Mouse (Mus musculus): ENCODE results near the gene Olfr370. TPM values are rescaled to one million over a fixed set of nuclear protein-coding genes. Genes with fewer than 3 reads are reported as not detected.
"Not testable (repeated sequence)": the region's sequence is repeated elsewhere in the genome, so short reads cannot be mapped to it uniquely, and the experiment has no call there.

Olfr370 gene
- not detected in 2 replicates for polyA plus RNA-seq (2016; fragmentation: Nextera tagmentation; extraction: Ambion mirVana)

GRCm38 (mm10) chr8:83535736-83536135 lies at the start of gene Olfr370:
Olfr370 (plus strand) TSS chr8:83535780.
- Histone ChIP-seq H3K27me3 (replicated peaks) (no peaks in the 10 kb centered on the region), H3K4me3 (no peak within 1 kb of the TSS), H3K9ac (no peak within 1 kb of the TSS), H3K27ac (no peak within 1 kb of the TSS), H3K4me2 (replicated peaks) (no peak within 1 kb of the TSS), H3K9me3 (no peaks in the 10 kb centered on the region), H3K36me3 (no peaks in the 10 kb centered on the region), H3K4me1 (no peaks in the 10 kb centered on the region)
- no peak for ATAC-seq (ENCODE audit: low FRiP score, low read depth)
- 83% methylated on average over 3 of the region's 3 CpGs for WGBS

GRCm38 (mm10) chr8:83511696-83512095 lies 23.9 kb upstream of the Olfr370 start:
- H3K9ac ChIP-seq = no peak overlapping the region
- no peak overlapping the region for H3K4me3 ChIP-seq
- H3K4me2 ChIP-seq (replicated peaks) = no peak overlapping the region
- ATAC-seq (ENCODE audit: low FRiP score, low read depth) = no peak
- WGBS = 87% methylated on average over 3 of the region's 3 CpGs
- 0 out of 2 replicates have a peak, but pooled peaks cover 6% of the 10 kb centered on the region for H3K9me3 ChIP-seq
- H3K27me3 ChIP-seq (replicated peaks) = no peaks in the 10 kb centered on the region
- H3K4me1 ChIP-seq = no peaks in the 10 kb centered on the region
- H3K27ac ChIP-seq = no peak overlapping the region
- no peaks in the 10 kb centered on the region for H3K36me3 ChIP-seq

- no peak overlapping the region for H3K27ac ChIP-seq
- no peaks in the 10 kb centered on the region for H3K4me1 ChIP-seq
- ATAC-seq (ENCODE audit: low FRiP score, low read depth) = no peak
- no peak overlapping the region for H3K9ac ChIP-seq
- no peak overlapping the region for H3K4me2 ChIP-seq (replicated peaks)
- H3K9me3 ChIP-seq = peaks cover 3% of the 10 kb centered on the region; the same call in 1 of the 2 replicates
- H3K36me3 ChIP-seq = no peaks in the 10 kb centered on the region
- H3K27me3 ChIP-seq (replicated peaks) = no peaks in the 10 kb centered on the region
- H3K4me3 ChIP-seq = no peak overlapping the region
- WGBS = 81% methylated on average over 3 of the region's 3 CpGs
Observed at GRCm38 (mm10) chr8:83520432-83520831, 15.1 kb upstream of the Olfr370 start.

GRCm38 (mm10) chr8:83520907-83521306 lies 14.7 kb upstream of the Olfr370 start:
- not testable (repeated sequence) for H3K4me2 ChIP-seq (replicated peaks); H3K36me3 ChIP-seq; H3K27ac ChIP-seq; H3K4me1 ChIP-seq; H3K9me3 ChIP-seq; H3K9ac ChIP-seq; H3K4me3 ChIP-seq; ATAC-seq (ENCODE audit: low FRiP score, low read depth); H3K27me3 ChIP-seq (replicated peaks)
- WGBS = 78% methylated on average over 3 of the region's 3 CpGs

GRCm38 (mm10) chr8:83521310-83521709 lies 14.3 kb upstream of the Olfr370 start:
- Histone ChIP-seq H3K27me3 (replicated peaks) (no peaks in the 10 kb centered on the region), H3K4me1 (no peaks in the 10 kb centered on the region), H3K4me2 (replicated peaks) (no peak overlapping the region), H3K36me3 (no peaks in the 10 kb centered on the region), H3K9ac (no peak overlapping the region), H3K4me3 (no peak overlapping the region), H3K9me3 (peaks cover 3% of the 10 kb centered on the region; the same call in 1 of the 2 replicates), H3K27ac (no peak overlapping the region)
- ATAC-seq (ENCODE audit: low FRiP score, low read depth) = no peak
- 33% methylated on average over 1 of the region's 1 CpGs for WGBS

- no peak for ATAC-seq (ENCODE audit: low FRiP score, low read depth)
- no peaks in the 10 kb centered on the region for H3K9me3 ChIP-seq
- H3K27me3 ChIP-seq (replicated peaks) = no peaks in the 10 kb centered on the region
- no peak overlapping the region for H3K27ac ChIP-seq
- H3K36me3 ChIP-seq = no peaks in the 10 kb centered on the region
- no peak overlapping the region for H3K4me2 ChIP-seq (replicated peaks)
- no peaks in the 10 kb centered on the region for H3K4me1 ChIP-seq
- H3K9ac ChIP-seq = no peak overlapping the region
- WGBS = 81% methylated on average over 2 of the region's 2 CpGs
- H3K4me3 ChIP-seq = no peak overlapping the region
Observed at GRCm38 (mm10) chr8:83534802-83535201, 778 bp upstream of the Olfr370 start.

GRCm38 (mm10) chr8:83562669-83563068 lies 27.1 kb downstream of the Olfr370 start:
- peaks cover 6% of the 10 kb centered on the region for H3K4me1 ChIP-seq
- no peaks in the 10 kb centered on the region for H3K9me3 ChIP-seq
- no peak overlapping the region for H3K4me2 ChIP-seq (replicated peaks)
- ATAC-seq (ENCODE audit: low FRiP score, low read depth) = no peak
- no peak overlapping the region for H3K27ac ChIP-seq
- WGBS = 82% methylated on average over 3 of the region's 3 CpGs
- no peak overlapping the region for H3K4me3 ChIP-seq
- no peaks in the 10 kb centered on the region for H3K27me3 ChIP-seq (replicated peaks)
- no peak overlapping the region for H3K9ac ChIP-seq
- H3K36me3 ChIP-seq = no peaks in the 10 kb centered on the region

GRCm38 (mm10) chr8:83563246-83563645 lies 27.7 kb downstream of the Olfr370 start:
- Histone ChIP-seq H3K4me3 (no peak overlapping the region), H3K9ac (no peak overlapping the region), H3K4me1 (peaks cover 12% of the 10 kb centered on the region), H3K4me2 (replicated peaks) (no peak overlapping the region), H3K27me3 (replicated peaks) (no peaks in the 10 kb centered on the region), H3K36me3 (no peaks in the 10 kb centered on the region), H3K9me3 (no peaks in the 10 kb centered on the region), H3K27ac (no peak overlapping the region)
- ATAC-seq (ENCODE audit: low FRiP score, low read depth) = no peak
- WGBS = 75% methylated on average over 4 of the region's 4 CpGs

GRCm38 (mm10) chr8:83565731-83566375 lies 30.3 kb downstream of the Olfr370 start:
- Histone ChIP-seq H3K9ac (no peak overlapping the region), H3K4me2 (replicated peaks) (no peak overlapping the region), H3K9me3 (no peaks in the 10 kb centered on the region), H3K36me3 (peaks cover 15% of the 10 kb centered on the region), H3K27me3 (replicated peaks) (no peaks in the 10 kb centered on the region), H3K27ac (no peak overlapping the region), H3K4me3 (no peak overlapping the region), H3K4me1 (peaks cover 16% of the 10 kb centered on the region)
- ATAC-seq (ENCODE audit: low FRiP score, low read depth) = 0 out of 2 replicates have a peak, but pooled peaks have one; percentile 1
- WGBS = 78% methylated on average over 9 of the region's 9 CpGs

- Histone ChIP-seq H3K4me3 (peak within 1 kb of the TSS; percentile 67), H3K4me1 (peaks cover 16% of the 10 kb centered on the region), H3K9me3 (no peaks in the 10 kb centered on the region), H3K9ac (peak within 1 kb of the TSS; percentile 77), H3K27ac (peak within 1 kb of the TSS; percentile 42; the same call in 1 of the 2 replicates), H3K27me3 (replicated peaks) (no peaks in the 10 kb centered on the region), H3K4me2 (replicated peaks) (peak within 1 kb of the TSS; percentile 87), H3K36me3 (peaks cover 24% of the 10 kb centered on the region)
- 1% methylated on average over 48 of the region's 48 CpGs for WGBS
- ATAC-seq (ENCODE audit: low FRiP score, low read depth) = peak; percentile 89
Observed at GRCm38 (mm10) chr8:83566469-83567395, 31.2 kb downstream of the Olfr370 start, which contains the start of gene Ndufb7. Ndufb7 (plus strand) TSS chr8:83566671.

GRCm38 (mm10) chr8:83567668-83568067 lies 32.1 kb downstream of the Olfr370 start:
- no peaks in the 10 kb centered on the region for H3K9me3 ChIP-seq
- H3K27ac ChIP-seq = no peak overlapping the region
- no peak for ATAC-seq (ENCODE audit: low FRiP score, low read depth)
- H3K36me3 ChIP-seq = peaks cover 33% of the 10 kb centered on the region
- H3K4me2 ChIP-seq (replicated peaks) = peak overlapping the region; percentile 87
- peaks cover 16% of the 10 kb centered on the region for H3K4me1 ChIP-seq
- peak overlapping the region; percentile 67; the same call in 1 of the 2 replicates for H3K4me3 ChIP-seq
- no peaks in the 10 kb centered on the region for H3K27me3 ChIP-seq (replicated peaks)
- WGBS = 66% methylated on average over 3 of the region's 3 CpGs
- H3K9ac ChIP-seq = peak overlapping the region; percentile 77

GRCm38 (mm10) chr8:83568128-83568527 lies 32.5 kb downstream of the Olfr370 start:
- Histone ChIP-seq H3K4me3 (no peak overlapping the region), H3K9ac (peak overlapping the region; percentile 77; the same call in 1 of the 2 replicates), H3K27ac (no peak overlapping the region), H3K36me3 (peaks cover 37% of the 10 kb centered on the region), H3K4me2 (replicated peaks) (peak overlapping the region; percentile 87), H3K9me3 (no peaks in the 10 kb centered on the region), H3K4me1 (peaks cover 16% of the 10 kb centered on the region), H3K27me3 (replicated peaks) (no peaks in the 10 kb centered on the region)
- 72% methylated on average over 5 of the region's 5 CpGs for WGBS
- no peak for ATAC-seq (ENCODE audit: low FRiP score, low read depth)

Measured in neural tube, embryonic 12.5 days (tissue).